Mouse (Mus musculus): ENCODE data around the gene Svs3a. TPM values are rescaled to one million over a fixed set of nuclear protein-coding genes. Genes with fewer than 3 reads are reported as not detected.
"Not testable (repeated sequence)": the region's sequence is repeated elsewhere in the genome, so short reads cannot be mapped to it uniquely, and the experiment has no call there.

The Svs3a gene
- not detected in 2 replicates for polyA plus RNA-seq (2012; rRNA removed)

DNA sequence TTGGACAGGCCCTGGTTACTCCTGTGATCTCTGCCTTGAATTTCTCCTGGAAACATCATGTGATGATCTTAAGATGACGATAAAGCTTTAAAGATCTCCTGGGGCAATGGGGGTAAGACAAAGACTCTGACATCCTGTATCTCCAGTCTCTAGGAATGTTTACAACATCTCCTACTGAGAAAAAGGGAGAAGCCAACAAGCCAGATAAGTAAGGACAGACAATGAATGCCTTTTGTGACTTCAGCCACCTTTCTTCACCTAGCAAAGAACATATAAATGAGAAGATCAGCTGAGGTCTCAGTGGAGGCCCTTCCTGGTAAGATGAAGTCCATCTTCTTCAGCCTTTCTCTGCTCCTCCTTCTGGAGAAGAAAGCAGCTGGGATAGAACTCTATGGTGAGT lies at the start of gene Svs3a:
Svs3a (plus strand) TSS at position 301 of the 400 bp plus-strand sequence.
- not testable (repeated sequence) for H3K27ac ChIP-seq (ENCODE audit: control insufficient read depth, insufficient read depth, low read length); DNase-seq; H3K4me1 ChIP-seq (replicated peaks; ENCODE audit: control insufficient read depth, insufficient read depth, low read length); H3K4me3 ChIP-seq (ENCODE audit: control insufficient read depth, insufficient read depth, low read length); H3K36me3 ChIP-seq (ENCODE audit: control insufficient read depth, insufficient read depth, low read length); H3K27me3 ChIP-seq (ENCODE audit: control insufficient read depth, insufficient read depth, low read length)
- 85% methylated on average over 1 of the region's 1 CpGs for WGBS

DNA sequence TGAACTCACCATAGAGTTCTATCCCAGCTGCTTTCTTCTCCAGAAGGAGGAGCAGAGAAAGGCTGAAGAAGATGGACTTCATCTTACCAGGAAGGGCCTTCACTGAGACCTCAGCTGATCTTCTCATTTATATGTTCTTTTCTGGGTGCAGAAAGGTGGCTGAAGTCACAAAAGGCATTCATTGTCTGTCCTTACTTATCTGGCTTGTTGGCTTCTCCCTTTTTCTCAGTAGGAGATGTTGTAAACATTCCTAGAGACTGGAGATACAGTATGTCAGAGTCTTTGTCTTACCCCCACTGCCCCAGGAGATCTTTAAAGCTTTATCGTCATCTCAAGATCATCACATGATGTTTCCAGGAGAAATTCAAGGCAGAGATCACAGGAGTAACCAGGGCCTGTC lies 32.5 kb upstream of the Svs3a start, which contains the start of gene Svs3b:
Svs3b (minus strand) TSS at position 101 of the 400 bp plus-strand sequence.
- not testable (repeated sequence) for H3K27ac ChIP-seq (ENCODE audit: control insufficient read depth, insufficient read depth, low read length); H3K27me3 ChIP-seq (ENCODE audit: control insufficient read depth, insufficient read depth, low read length); H3K4me3 ChIP-seq (ENCODE audit: control insufficient read depth, insufficient read depth, low read length); DNase-seq; H3K36me3 ChIP-seq (ENCODE audit: control insufficient read depth, insufficient read depth, low read length); H3K4me1 ChIP-seq (replicated peaks; ENCODE audit: control insufficient read depth, insufficient read depth, low read length)
- WGBS = 100% methylated on average over 1 of the region's 1 CpGs

DNA sequence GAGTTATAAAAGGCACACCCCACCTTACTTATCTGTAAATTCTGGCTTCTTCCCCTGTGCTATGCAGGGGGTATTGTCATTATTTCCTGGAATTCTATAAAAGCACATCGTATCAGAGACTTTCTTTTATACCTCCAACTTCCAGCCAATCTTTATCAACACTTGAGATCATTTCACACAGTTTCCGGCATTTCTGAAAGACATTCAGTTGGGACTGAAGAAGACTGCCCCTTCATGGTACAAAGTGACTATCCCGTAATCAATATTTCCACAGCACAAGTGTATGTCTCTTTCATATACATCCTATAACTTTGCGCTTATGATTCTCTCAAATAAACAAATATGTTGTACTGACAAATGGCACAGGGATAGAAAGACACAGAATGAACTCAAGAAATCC lies 10.7 kb upstream of the Svs3a start, which contains the start of gene Svs4:
Svs4 (minus strand) TSS at position 101 of the 400 bp plus-strand sequence.
- WGBS = 93% methylated on average over 4 of the region's 4 CpGs
- Histone ChIP-seq H3K4me1 (replicated peaks; ENCODE audit: control insufficient read depth, insufficient read depth, low read length) (no peaks in the 10 kb centered on the region), H3K27me3 (ENCODE audit: control insufficient read depth, insufficient read depth, low read length) (no peaks in the 10 kb centered on the region), H3K27ac (ENCODE audit: control insufficient read depth, insufficient read depth, low read length) (no peak within 1 kb of the TSS), H3K4me3 (ENCODE audit: control insufficient read depth, insufficient read depth, low read length) (no peak within 1 kb of the TSS), H3K36me3 (ENCODE audit: control insufficient read depth, insufficient read depth, low read length) (no peaks in the 10 kb centered on the region)
- TF ChIP-seq CTCF (IDR thresholded peaks at IDR 0.05; ENCODE audit: borderline replicate concordance, control insufficient read depth, extremely low read depth, insufficient read depth, low read length, poor library complexity) = no peak
- DNase-seq = no peak

DNA sequence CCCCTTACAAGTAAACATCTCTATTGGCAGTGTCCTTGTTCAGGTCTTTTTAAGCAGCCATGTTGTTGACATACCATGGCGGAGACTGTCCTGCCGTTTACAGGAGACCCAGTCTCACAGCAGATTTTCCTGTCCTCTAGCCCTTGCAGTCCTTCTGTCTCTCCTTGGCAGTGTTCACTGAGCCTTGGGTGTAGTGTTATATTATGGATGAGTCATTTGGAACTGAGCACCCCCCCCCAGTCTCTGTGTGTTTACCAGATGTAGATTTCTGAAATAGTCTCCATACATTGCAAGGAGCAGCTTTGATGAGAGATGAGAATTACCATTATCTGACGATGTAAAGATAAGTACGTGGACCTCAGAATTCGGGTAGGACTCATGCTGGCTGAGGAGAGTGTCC lies 23.5 kb downstream of the Svs3a start:
- Histone ChIP-seq H3K27ac (ENCODE audit: control insufficient read depth, insufficient read depth, low read length) (no peak overlapping the region), H3K27me3 (ENCODE audit: control insufficient read depth, insufficient read depth, low read length) (no peaks in the 10 kb centered on the region), H3K4me3 (ENCODE audit: control insufficient read depth, insufficient read depth, low read length) (no peak overlapping the region), H3K36me3 (ENCODE audit: control insufficient read depth, insufficient read depth, low read length) (no peaks in the 10 kb centered on the region), H3K4me1 (replicated peaks; ENCODE audit: control insufficient read depth, insufficient read depth, low read length) (no peaks in the 10 kb centered on the region)
- DNase-seq = no peak
- 89% methylated on average over 5 of the region's 5 CpGs for WGBS
- no peak for TF ChIP-seq CTCF (IDR thresholded peaks at IDR 0.05; ENCODE audit: borderline replicate concordance, control insufficient read depth, extremely low read depth, insufficient read depth, low read length, poor library complexity)
- no peak for TF ChIP-seq POLR2A (IDR thresholded peaks at IDR 0.05; ENCODE audit: control insufficient read depth, extremely low read depth, insufficient read depth, low read length, poor library complexity)

DNA sequence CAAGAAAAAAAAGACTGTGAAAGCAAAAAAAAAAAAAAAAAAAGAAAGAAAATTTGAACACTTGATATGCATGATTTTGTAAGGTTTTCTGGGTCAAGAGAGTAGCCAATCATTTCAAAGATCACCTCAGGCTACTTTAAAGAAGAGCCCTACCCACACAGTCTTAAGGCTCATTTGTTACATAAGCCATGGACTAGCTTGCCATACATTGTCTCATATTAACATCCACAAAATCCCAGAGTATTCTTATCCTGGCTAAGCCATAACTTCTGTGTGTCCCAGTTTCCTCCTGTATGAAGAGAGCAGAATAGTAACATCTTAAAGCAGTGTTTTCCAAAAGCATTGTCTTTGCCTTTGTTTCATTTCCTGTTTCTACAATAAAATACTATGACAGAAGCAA lies 26.4 kb downstream of the Svs3a start:
- H3K27ac ChIP-seq (ENCODE audit: control insufficient read depth, insufficient read depth, low read length); H3K36me3 ChIP-seq (ENCODE audit: control insufficient read depth, insufficient read depth, low read length); H3K27me3 ChIP-seq (ENCODE audit: control insufficient read depth, insufficient read depth, low read length); H3K4me3 ChIP-seq (ENCODE audit: control insufficient read depth, insufficient read depth, low read length); DNase-seq; H3K4me1 ChIP-seq (replicated peaks; ENCODE audit: control insufficient read depth, insufficient read depth, low read length): not testable (repeated sequence)

DNA sequence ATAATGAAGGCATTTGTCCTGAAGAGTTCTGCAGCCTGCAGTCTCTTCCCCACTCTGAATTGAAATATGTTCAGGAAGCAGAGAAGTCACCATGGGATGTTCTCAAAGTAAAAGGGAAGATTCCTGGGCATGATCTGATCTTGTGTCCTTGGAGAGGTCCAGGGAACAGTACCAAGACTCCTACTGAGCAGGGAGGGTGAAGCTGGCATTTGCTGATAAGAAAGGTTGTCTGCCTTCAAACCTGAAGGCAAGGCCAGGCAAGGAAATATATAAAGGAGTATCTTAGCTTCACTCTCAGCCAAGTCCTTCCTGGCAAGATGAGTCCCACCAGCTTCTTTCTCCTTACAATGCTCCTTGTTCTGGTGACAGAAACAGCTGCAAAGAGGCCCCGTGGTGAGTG lies 27.4 kb downstream of the Svs3a start, which contains the start of gene Svs6:
Svs6 (plus strand) TSS at position 301 of the 400 bp plus-strand sequence.
- H3K4me3 ChIP-seq (ENCODE audit: control insufficient read depth, insufficient read depth, low read length); H3K27ac ChIP-seq (ENCODE audit: control insufficient read depth, insufficient read depth, low read length); DNase-seq; H3K27me3 ChIP-seq (ENCODE audit: control insufficient read depth, insufficient read depth, low read length); H3K36me3 ChIP-seq (ENCODE audit: control insufficient read depth, insufficient read depth, low read length); H3K4me1 ChIP-seq (replicated peaks; ENCODE audit: control insufficient read depth, insufficient read depth, low read length): not testable (repeated sequence)
- WGBS = 89% methylated on average over 1 of the region's 1 CpGs

DNA sequence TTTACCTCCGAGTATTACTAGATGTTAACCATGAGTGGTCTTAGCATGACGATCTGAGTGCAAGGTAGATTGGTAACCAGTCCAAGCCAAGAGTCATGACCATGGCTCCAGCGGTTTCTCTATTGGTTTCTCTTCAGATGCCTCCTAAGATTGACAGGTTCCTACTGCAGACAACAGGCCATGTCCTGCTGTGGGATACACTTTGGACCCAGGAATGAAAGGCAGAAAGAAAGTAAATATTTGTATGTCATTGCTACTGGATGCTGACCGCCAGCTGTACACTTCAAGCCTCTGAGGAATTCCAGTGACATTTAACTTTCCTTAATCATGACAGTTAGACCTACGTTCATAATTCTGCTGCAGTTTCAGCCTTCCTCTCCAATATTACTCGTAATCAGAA lies 31.9 kb downstream of the Svs3a start:
- no peak for DNase-seq
- no peaks in the 10 kb centered on the region for H3K36me3 ChIP-seq (ENCODE audit: control insufficient read depth, insufficient read depth, low read length)
- WGBS = 93% methylated on average over 6 of the region's 6 CpGs
- H3K27me3 ChIP-seq (ENCODE audit: control insufficient read depth, insufficient read depth, low read length) = no peaks in the 10 kb centered on the region
- no peaks in the 10 kb centered on the region for H3K4me1 ChIP-seq (replicated peaks; ENCODE audit: control insufficient read depth, insufficient read depth, low read length)
- H3K4me3 ChIP-seq (ENCODE audit: control insufficient read depth, insufficient read depth, low read length) = no peak overlapping the region
- H3K27ac ChIP-seq (ENCODE audit: control insufficient read depth, insufficient read depth, low read length) = no peak overlapping the region
- TF ChIP-seq CTCF (IDR thresholded peaks at IDR 0.05; ENCODE audit: borderline replicate concordance, control insufficient read depth, extremely low read depth, insufficient read depth, low read length, poor library complexity) = no peak
- TF ChIP-seq POLR2A (IDR thresholded peaks at IDR 0.05; ENCODE audit: control insufficient read depth, extremely low read depth, insufficient read depth, low read length, poor library complexity) = no peak

DNA sequence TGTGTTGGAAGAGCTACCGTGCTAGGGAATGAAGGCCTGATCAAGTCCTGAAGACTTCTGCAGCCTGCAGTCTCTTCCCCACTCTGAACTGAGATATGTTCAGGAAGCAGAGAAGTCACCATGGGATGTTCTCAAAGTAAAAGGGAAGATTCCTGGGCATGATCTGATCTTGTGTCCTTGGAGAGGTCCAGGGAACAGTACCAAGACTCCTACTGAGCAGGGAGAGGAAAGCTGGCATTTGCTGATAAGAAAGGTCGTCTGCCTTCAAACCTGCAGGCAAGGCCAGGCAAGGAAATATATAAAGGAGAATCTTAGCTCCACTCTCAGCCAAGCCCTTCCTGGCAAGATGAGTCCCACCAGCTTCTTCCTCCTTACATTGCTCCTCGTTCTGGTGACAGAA lies 43.4 kb downstream of the Svs3a start, which contains the start of gene Svs5:
Svs5 (plus strand) TSS at position 301 of the 400 bp plus-strand sequence.
- not testable (repeated sequence) for H3K27ac ChIP-seq (ENCODE audit: control insufficient read depth, insufficient read depth, low read length); H3K27me3 ChIP-seq (ENCODE audit: control insufficient read depth, insufficient read depth, low read length); H3K36me3 ChIP-seq (ENCODE audit: control insufficient read depth, insufficient read depth, low read length); DNase-seq; H3K4me3 ChIP-seq (ENCODE audit: control insufficient read depth, insufficient read depth, low read length); H3K4me1 ChIP-seq (replicated peaks; ENCODE audit: control insufficient read depth, insufficient read depth, low read length)
- 57% methylated on average over 3 of the region's 3 CpGs for WGBS

Other genes with a start within 250 kb of the Svs3a start
- gene Stk4, start 218.9 kb upstream of the Svs3a start, polyA plus RNA-seq (2012; rRNA removed) = 85.1 and 90.1 TPM in 2 replicates
- gene Tomm34, start 218.1 kb upstream of the Svs3a start, polyA plus RNA-seq (2012; rRNA removed) = 83.7 and 93.8 TPM in 2 replicates
- gene Kcns1, start 118.2 kb upstream of the Svs3a start, polyA plus RNA-seq (2012; rRNA removed) = 0.07 TPM in 1 of 2 replicates, not detected in the other
- gene Wfdc5, start 106.5 kb upstream of the Svs3a start, polyA plus RNA-seq (2012; rRNA removed) = 0.11 and 0.65 TPM in 2 replicates
- 0.42 TPM in 1 of 2 replicates, not detected in the other for gene Wfdc12, start 98.7 kb upstream of the Svs3a start, polyA plus RNA-seq (2012; rRNA removed)
- not detected in 2 replicates for gene Wfdc15a, start 89.1 kb upstream of the Svs3a start, polyA plus RNA-seq (2012; rRNA removed)
- gene Wfdc15b, start 67.6 kb upstream of the Svs3a start, polyA plus RNA-seq (2012; rRNA removed) = not detected in 2 replicates
- gene Svs2, start 50.8 kb upstream of the Svs3a start, polyA plus RNA-seq (2012; rRNA removed) = not detected in 2 replicates
- not detected in 2 replicates for gene Svs3b, start 32.6 kb upstream of the Svs3a start, polyA plus RNA-seq (2012; rRNA removed)
- 0.15 TPM in 1 of 2 replicates, not detected in the other for gene Svs4, start 10.8 kb upstream of the Svs3a start, polyA plus RNA-seq (2012; rRNA removed)
- gene Svs6, start 27.5 kb downstream of the Svs3a start, polyA plus RNA-seq (2012; rRNA removed) = not detected in 2 replicates
- gene Svs5, start 43.5 kb downstream of the Svs3a start, polyA plus RNA-seq (2012; rRNA removed) = not detected in 2 replicates
- gene Slpi, start 99.8 kb downstream of the Svs3a start, polyA plus RNA-seq (2012; rRNA removed) = 4.9 and 7.5 TPM in 2 replicates
- 0.24 TPM in 1 of 2 replicates, not detected in the other for gene Rbpjl, start 113.9 kb downstream of the Svs3a start, polyA plus RNA-seq (2012; rRNA removed)
- gene Matn4, start 115.9 kb downstream of the Svs3a start, polyA plus RNA-seq (2012; rRNA removed) = 0.82 and 0.93 TPM in 2 replicates
- gene Sdc4, start 154.6 kb downstream of the Svs3a start, polyA plus RNA-seq (2012; rRNA removed) = 18.6 TPM in 2 replicates
- gene Sys1, start 167.7 kb downstream of the Svs3a start, polyA plus RNA-seq (2012; rRNA removed) = 183 and 220 TPM in 2 replicates
- 27.8 and 35.3 TPM in 2 replicates for gene Gm20458, start 171.7 kb downstream of the Svs3a start, polyA plus RNA-seq (2012; rRNA removed)
- gene Trp53tg5, start 184.5 kb downstream of the Svs3a start, polyA plus RNA-seq (2012; rRNA removed) = not detected in 2 replicates
- 19.6 and 24.8 TPM in 2 replicates for gene Dbndd2, start 196.8 kb downstream of the Svs3a start, polyA plus RNA-seq (2012; rRNA removed)
- 146 and 202 TPM in 2 replicates for gene Pigt, start 208.3 kb downstream of the Svs3a start, polyA plus RNA-seq (2012; rRNA removed)

Measured in thymus, adult 2 months (tissue).